ENCODE assay signal across 8 mouse cellular contexts in genomic region chr12:80736464-80737282, GRCm38 (mm10). TPM values are rescaled to one million over a fixed set of nuclear protein-coding genes. Genes with fewer than 3 reads are reported as not detected.
DNase-seq lines count a peak whose midpoint lies in the region; ATAC-seq and TF ChIP-seq lines count a peak whose summit lies in the region.

No protein-coding gene starts in this region.

- H3K4me3 ChIP-seq in CH12.LX (replicated peaks in 1 of 3; ENCODE audit: low read depth in 2 of 3, low read length in 2 of 3, poor library complexity in 1 of 3), result no peak overlapping the region
- H3K4me3 ChIP-seq in midbrain, embryonic 13.5 days (replicated peaks), result no peak overlapping the region

- H3K27ac ChIP-seq in CH12.LX (ENCODE audit: insufficient read depth, low read depth), result no peak overlapping the region
- peak overlapping the region; percentile 91 for H3K27ac ChIP-seq in midbrain, embryonic 13.5 days

- TF ChIP-seq RAD21 in CH12.LX (IDR thresholded peaks at IDR 0.05; ENCODE audit: low read depth, low read length), result no peak

- no peak for TF ChIP-seq POLR2A in CH12.LX (IDR thresholded peaks at IDR 0.05; ENCODE audit: low read depth, low read length)

- no peak for TF ChIP-seq CTCF in CH12.LX (conservative IDR thresholded peaks at IDR 0.05 in 1 of 2, IDR thresholded peaks at IDR 0.05 in 1 of 2; ENCODE audit: low read depth in 2 of 2, low read length in 2 of 2)

- H3K9me3 ChIP-seq in CH12.LX (replicated peaks; ENCODE audit: low read length), result no peaks in the 10 kb centered on the region
- no peaks in the 10 kb centered on the region for H3K9me3 ChIP-seq in midbrain, embryonic 13.5 days

- ATAC-seq in midbrain, embryonic 13.5 days, result peak; percentile 79
- no peak for ATAC-seq in erythroid progenitor cell, adult 5-6 weeks (replicated peaks; ENCODE audit: low FRiP score, poor library complexity, severe bottlenecking)

- H3K4me2 ChIP-seq in CH12.LX (ENCODE audit: insufficient read depth, low read depth, poor library complexity, severe bottlenecking), result no peak overlapping the region
- H3K4me2 ChIP-seq in midbrain, embryonic 13.5 days (replicated peaks), result peak overlapping the region; percentile 32; the same call in 1 of the 2 replicates

- H3K79me2 ChIP-seq in CH12.LX (replicated peaks; ENCODE audit: control insufficient read depth, extremely low read depth, insufficient read depth, poor library complexity, severe bottlenecking), result no peaks in the 10 kb centered on the region

- in situ Hi-C loops in CH12.LX (cut with MboI; ENCODE audit: low pct_ligation_motif_present, low pct_unique_long_range_greater_than_20kb, low sequenced_read_pairs), result no loop called here

- H3K4me1 ChIP-seq in CH12.LX (ENCODE audit: control insufficient read depth in 1 of 2, insufficient read depth in 2 of 2), result peaks cover 10 to 23% of the 10 kb centered on the region in 2 experiments; a peak in 2 of 4 replicates
- H3K4me1 ChIP-seq in midbrain, embryonic 13.5 days (replicated peaks), result peaks cover 28% of the 10 kb centered on the region

- DNase-seq in cerebellum, adult 11-12 months, result peak; percentile 28
- DNase-seq in cerebellum, adult 11 months, result no peak
- DNase-seq in CH12.LX (ENCODE audit: extremely low read depth), result peak; percentile 33
- peak; percentile 31 for DNase-seq in fat pad, adult 2 months (ENCODE audit: extremely low read depth, low read depth, low spot score)
- DNase-seq in layer of hippocampus, adult 18-20 months (ENCODE audit: low spot score in 2 of 2), result peak; percentile 65 to 76
- DNase-seq in thymus, postnatal 10 days (ENCODE audit: low spot score in 2 of 2), result peak; percentile 53 to 54

- dilution Hi-C loops in CH12.LX (cut with MboI; ENCODE audit: extremely low pct_ligation_motif_present, extremely low pct_unique_long_range_greater_than_20kb, low sequenced_read_pairs), result no loop called here

- H3K27me3 ChIP-seq in CH12.LX (replicated peaks), result peaks cover 80% of the 10 kb centered on the region
- H3K27me3 ChIP-seq in midbrain, embryonic 13.5 days, result no peaks in the 10 kb centered on the region

- H3K36me3 ChIP-seq in CH12.LX (replicated peaks in 1 of 2; ENCODE audit: control insufficient read depth in 1 of 2, insufficient read depth in 1 of 2, low read length in 1 of 2), result no peaks in the 10 kb centered on the region
- H3K36me3 ChIP-seq in midbrain, embryonic 13.5 days, result no peaks in the 10 kb centered on the region

- no peak overlapping the region for H3K9ac ChIP-seq in CH12.LX (ENCODE audit: insufficient read depth, low read depth)
- H3K9ac ChIP-seq in midbrain, embryonic 13.5 days (replicated peaks), result peak overlapping the region; percentile 58

- WGBS in midbrain, embryonic 13.5 days, result 14% methylated on average over 13 of the region's 13 CpGs

- no peak for TF ChIP-seq EP300 in CH12.LX (IDR thresholded peaks at IDR 0.05; ENCODE audit: low read length)

TF ChIP-seq in CH12.LX, 34 proteins besides CTCF, POLR2A, EP300 and RAD21:
- no peak for TF ChIP-seq HCFC1 (IDR thresholded peaks at IDR 0.05; ENCODE audit: low read depth, low read length)
- TF ChIP-seq ZNF384 (IDR thresholded peaks at IDR 0.05; ENCODE audit: low read depth, low read length), result no peak
- TF ChIP-seq ZMIZ1 (IDR thresholded peaks at IDR 0.05; ENCODE audit: low read depth, low read length), result no peak
- TF ChIP-seq MEF2A (IDR thresholded peaks at IDR 0.05; ENCODE audit: borderline replicate concordance, low read depth, low read length), result no peak
- TF ChIP-seq CHD2 (IDR thresholded peaks at IDR 0.05; ENCODE audit: low read length), result no peak
- TF ChIP-seq MAFK (IDR thresholded peaks at IDR 0.05; ENCODE audit: insufficient replicate concordance, low read length), result no peak
- TF ChIP-seq KAT2A (IDR thresholded peaks at IDR 0.05; ENCODE audit: insufficient replicate concordance, low read length), result no peak
- no peak for TF ChIP-seq BHLHE40 (IDR thresholded peaks at IDR 0.05; ENCODE audit: low read depth, low read length)
- no peak for TF ChIP-seq POLR2AphosphoS2 (IDR thresholded peaks at IDR 0.05; ENCODE audit: low read depth, low read length)
- TF ChIP-seq GABPA (IDR thresholded peaks at IDR 0.05; ENCODE audit: insufficient replicate concordance, low read depth, low read length), result no peak
- no peak for TF ChIP-seq MXI1 (IDR thresholded peaks at IDR 0.05; ENCODE audit: low read depth, low read length)
- no peak for TF ChIP-seq NRF1 (IDR thresholded peaks at IDR 0.05; ENCODE audit: low read depth, low read length)
- no peak for TF ChIP-seq JUN (IDR thresholded peaks at IDR 0.05; ENCODE audit: insufficient read depth, low read depth, low read length)
- no peak for TF ChIP-seq NELFE (IDR thresholded peaks at IDR 0.05; ENCODE audit: low read depth, low read length)
- no peak for TF ChIP-seq SIN3A (IDR thresholded peaks at IDR 0.05; ENCODE audit: low read length)
- TF ChIP-seq PAX5 (IDR thresholded peaks at IDR 0.05; ENCODE audit: low read length), result no peak
- TF ChIP-seq JUND (conservative IDR thresholded peaks at IDR 0.05; ENCODE audit: low read depth, low read length), result no peak
- no peak for TF ChIP-seq MYC (IDR thresholded peaks at IDR 0.05; ENCODE audit: low read depth, low read length)
- no peak for TF ChIP-seq RCOR1 (conservative IDR thresholded peaks at IDR 0.05; ENCODE audit: low read depth, low read length)
- TF ChIP-seq ZC3H11A (IDR thresholded peaks at IDR 0.05; ENCODE audit: low read depth, low read length), result no peak

RNA-seq across cellular contexts. Expression of gene Ccdc177, which starts 23.8 kb away (rescaled TPM):
- not detected in 2 replicates for total RNA-seq in CH12.LX (2012; rRNA removed)
- not detected in 2 replicates for total RNA-seq in CH12.LX (2014; rRNA removed)
- polyA plus RNA-seq in CH12.LX (2012; ENCODE audit: insufficient read length, low read depth), result not detected in 2 replicates
- total RNA-seq in layer of hippocampus, adult 18-20 months (2021), result 10 to 100 TPM; 16.2 to 16.3 TPM
- polyA plus RNA-seq in midbrain, embryonic 13.5 days (2015; fragmentation: Nextera tagmentation; extraction: Ambion mirVana), result 5.5 and 6.6 TPM in 2 replicates
- total RNA-seq in erythroid progenitor cell, adult 5-6 weeks (2015; ENCODE audit: low replicate concordance), result not detected in 2 replicates
- total RNA-seq in erythroid progenitor cell, adult 5-6 weeks (2017; ENCODE audit: low replicate concordance), result not detected in 2 replicates

RNA-seq across cellular contexts. Expression of gene Plekhd1, which starts 44.3 kb away (rescaled TPM):
- total RNA-seq in CH12.LX (2012; rRNA removed), result 0.08 TPM in 1 of 2 replicates, not detected in the other
- not detected in 2 replicates for total RNA-seq in CH12.LX (2014; rRNA removed)
- 0.34 TPM in 1 of 2 replicates, not detected in the other for polyA plus RNA-seq in CH12.LX (2012; ENCODE audit: insufficient read length, low read depth)
- 1 to 10 TPM; 5.7 to 8.3 TPM for total RNA-seq in layer of hippocampus, adult 18-20 months (2021)
- 3.6 and 4.0 TPM in 2 replicates for polyA plus RNA-seq in midbrain, embryonic 13.5 days (2015; fragmentation: Nextera tagmentation; extraction: Ambion mirVana)
- 0.42 TPM in 1 of 2 replicates, not detected in the other for total RNA-seq in erythroid progenitor cell, adult 5-6 weeks (2015; ENCODE audit: low replicate concordance)
- 2.8 TPM in 1 of 2 replicates, not detected in the other for total RNA-seq in erythroid progenitor cell, adult 5-6 weeks (2017; ENCODE audit: low replicate concordance)

RNA-seq across cellular contexts. Expression of gene Susd6, which starts 53.6 kb away (rescaled TPM):
- 6.4 and 8.7 TPM in 2 replicates for total RNA-seq in CH12.LX (2012; rRNA removed)
- 5.6 and 7.8 TPM in 2 replicates for total RNA-seq in CH12.LX (2014; rRNA removed)
- 9.5 and 11.0 TPM in 2 replicates for polyA plus RNA-seq in CH12.LX (2012; ENCODE audit: insufficient read length, low read depth)
- total RNA-seq in layer of hippocampus, adult 18-20 months (2021), result 10 to 100 TPM; 64.0 to 76.3 TPM
- polyA plus RNA-seq in midbrain, embryonic 13.5 days (2015; fragmentation: Nextera tagmentation; extraction: Ambion mirVana), result 13.0 and 14.5 TPM in 2 replicates
- 39.8 and 46.9 TPM in 2 replicates for total RNA-seq in erythroid progenitor cell, adult 5-6 weeks (2015; ENCODE audit: low replicate concordance)
- 63.2 and 67.7 TPM in 2 replicates for total RNA-seq in erythroid progenitor cell, adult 5-6 weeks (2017; ENCODE audit: low replicate concordance)

Comparison
In these comparisons a context has a peak if more than half of its experiments do, and no peak if none do; other contexts are left out.
1. RNA of gene Ccdc177, which starts 23.8 kb away (total RNA-seq): 16.2 to 16.3 TPM in layer of hippocampus, adult 18-20 months; not detected in CH12.LX and not detected in erythroid progenitor cell, adult 5-6 weeks; every median in the first group is over 10 times any median in the second.
2. RNA of gene Susd6, which starts 53.6 kb away (total RNA-seq): 64.0 to 76.3 TPM in layer of hippocampus, adult 18-20 months and 39.8 to 67.7 TPM in erythroid progenitor cell, adult 5-6 weeks; 5.6 to 8.7 TPM in CH12.LX; every median in the first group is over 4 times any median in the second.